Mouse (Mus musculus) CD4-positive, CD25-positive, alpha-beta regulatory T cell, adult 4 months (primary cell): Measurements from ENCODE around the gene Hs2st1. TPM values are rescaled to one million over a fixed set of nuclear protein-coding genes. Genes with fewer than 3 reads are reported as not detected.
"Not testable (repeated sequence)": the region's sequence is repeated elsewhere in the genome, so short reads cannot be mapped to it uniquely, and the experiment has no call there.

Source experiments
- ATAC-seq: one replicate; pipeline ENCODE4 v1.8.0; 2017
- polyA plus RNA-seq, 2 experiments: library from polyadenylated mRNA; unstranded; fragments of 100-300 nt; shearing (Covaris generic); gene quantifications; one replicate each; pipeline ENCODE4 v1.2.1; 2017

Hs2st1 gene
- polyA plus RNA-seq: 1 to 10 TPM; 2.0 to 3.5 TPM

GRCm38 (mm10) chr3:144570047-144570815, at the start of gene Hs2st1, which contains the start of gene Selenof:
Hs2st1 (minus strand) TSS chr3:144570181.
Selenof (plus strand) TSS chr3:144570304.
- peak; percentile 96 for ATAC-seq

DNA sequence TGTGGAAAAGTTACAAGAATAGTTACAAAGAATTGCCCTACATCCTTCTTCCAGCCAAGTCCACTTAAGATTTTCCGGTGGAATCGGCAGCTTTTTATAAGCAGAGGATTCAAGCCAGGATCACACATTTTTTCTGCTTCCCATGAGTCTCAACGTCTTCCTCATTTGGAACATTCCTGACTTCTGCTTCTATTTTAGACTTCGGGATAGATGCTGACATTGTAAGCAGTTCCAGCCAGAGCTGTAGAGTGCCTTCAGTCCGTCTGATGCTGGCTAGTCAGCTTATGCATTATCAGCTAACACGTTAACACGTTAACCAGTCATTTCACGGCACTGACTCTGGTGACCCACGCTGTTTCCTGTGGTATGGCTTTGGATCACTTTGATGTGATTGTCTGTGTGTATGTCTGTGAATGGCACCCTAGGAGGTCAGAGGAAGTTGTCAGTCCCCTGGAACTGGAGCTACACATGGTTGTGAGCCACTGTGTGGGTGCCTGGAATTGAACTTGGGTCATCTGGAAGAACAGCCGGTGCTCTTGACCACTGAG, 47.7 kb upstream of the Hs2st1 start:
- peak; percentile 23 for ATAC-seq

GRCm38 (mm10) chr3:144616654-144617425, 46.9 kb upstream of the Hs2st1 start:
- ATAC-seq: peak; percentile 84

DNA sequence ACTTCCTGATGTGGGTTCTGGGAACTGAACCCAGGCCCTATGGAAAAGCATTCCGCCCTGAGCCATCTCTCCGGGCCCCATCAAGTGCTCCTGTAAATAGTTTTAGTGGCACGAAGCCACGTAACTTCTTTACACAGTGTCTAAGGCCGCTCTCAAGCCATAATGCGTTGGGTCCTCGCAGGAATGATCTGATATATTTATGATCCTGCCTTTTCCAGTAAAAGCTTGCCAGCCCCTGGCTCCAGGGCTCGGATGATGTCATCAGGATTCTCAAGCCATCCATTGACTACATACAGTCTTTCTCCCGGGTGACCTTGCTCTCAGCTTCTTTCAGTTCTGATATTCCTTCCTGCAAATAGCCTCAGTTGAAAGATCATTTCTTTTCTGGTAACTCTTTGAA, 45.5 kb upstream of the Hs2st1 start:
- no peak for ATAC-seq

GRCm38 (mm10) chr3:144614698-144615097, 44.7 kb upstream of the Hs2st1 start:
- ATAC-seq: no peak

DNA sequence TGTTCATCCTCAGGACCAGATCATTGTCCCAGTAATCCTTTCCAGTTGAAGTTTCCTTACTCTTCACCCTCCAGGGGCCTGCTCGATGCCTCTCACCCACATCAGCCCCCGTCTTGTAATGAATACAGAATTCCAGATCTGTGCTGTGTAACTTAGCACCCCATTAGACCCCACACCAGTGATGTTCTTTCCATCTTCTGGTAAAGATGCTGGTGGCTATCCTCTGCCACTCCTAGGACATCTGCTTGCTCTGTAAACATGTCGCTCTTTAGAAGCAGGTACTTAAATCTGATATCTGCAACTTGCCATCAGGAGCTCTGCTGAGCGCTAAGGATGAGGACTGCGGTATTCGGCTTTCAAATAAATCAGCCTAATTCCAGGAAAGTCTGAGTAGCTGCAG, 44.3 kb upstream of the Hs2st1 start:
- no peak for ATAC-seq

DNA sequence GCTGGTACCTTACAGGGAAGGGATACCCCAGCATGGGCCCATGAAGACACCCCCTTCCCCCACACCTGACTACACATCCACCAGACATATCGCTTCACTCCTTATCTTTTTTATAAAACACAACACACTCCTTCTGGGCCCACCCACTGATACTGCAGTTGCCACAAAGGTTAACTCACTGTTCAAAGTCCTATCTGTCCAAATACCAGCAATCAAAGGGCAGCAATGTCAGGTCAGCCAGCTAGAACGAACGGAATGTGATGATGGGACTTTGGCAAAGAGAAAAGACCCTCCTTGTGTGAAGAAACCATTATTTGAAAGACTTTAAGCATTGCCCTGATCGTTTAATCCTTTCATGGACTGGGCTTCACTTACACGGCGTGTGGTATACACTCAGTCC, 42.4 kb upstream of the Hs2st1 start:
- no peak for ATAC-seq

DNA sequence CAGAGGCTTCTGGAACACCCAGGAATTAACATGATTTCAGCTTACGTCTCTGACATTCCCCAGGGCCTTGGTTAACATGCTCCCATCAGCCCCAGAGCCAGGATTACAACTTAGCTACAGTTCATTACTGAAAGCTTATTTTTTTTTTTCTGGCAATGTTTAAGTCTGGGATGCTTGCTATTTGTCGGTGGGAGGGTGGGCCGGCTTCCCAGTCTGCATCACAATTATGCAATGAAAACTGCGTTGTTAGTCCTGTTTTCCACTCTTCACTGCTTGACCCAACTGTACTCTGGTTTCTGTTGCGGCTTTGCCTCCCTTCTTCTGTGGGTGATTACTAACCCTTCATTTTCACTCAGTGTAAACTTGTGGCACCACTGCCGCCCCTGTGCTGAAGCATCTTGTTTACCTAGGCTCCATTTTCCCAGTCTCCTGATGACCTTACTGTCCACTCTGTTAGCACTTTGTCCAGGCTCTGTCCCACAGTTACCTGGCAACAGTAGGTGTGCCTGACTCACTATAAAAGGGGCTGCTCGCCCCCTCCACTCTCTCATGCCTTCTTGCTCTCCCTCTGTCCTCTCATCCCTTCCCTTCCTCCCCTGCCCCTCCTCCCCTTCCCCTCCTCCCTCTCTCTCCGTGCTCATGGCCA, 41.8 kb upstream of the Hs2st1 start:
- no peak for ATAC-seq

- ATAC-seq: no peak
These were observed 40.8 kb upstream of the Hs2st1 start for GRCm38 (mm10) chr3:144610759-144611158.

GRCm38 (mm10) chr3:144608090-144608489, 38.1 kb upstream of the Hs2st1 start:
- no peak for ATAC-seq

GRCm38 (mm10) chr3:144606449-144606848, 36.5 kb upstream of the Hs2st1 start:
- no peak for ATAC-seq

DNA sequence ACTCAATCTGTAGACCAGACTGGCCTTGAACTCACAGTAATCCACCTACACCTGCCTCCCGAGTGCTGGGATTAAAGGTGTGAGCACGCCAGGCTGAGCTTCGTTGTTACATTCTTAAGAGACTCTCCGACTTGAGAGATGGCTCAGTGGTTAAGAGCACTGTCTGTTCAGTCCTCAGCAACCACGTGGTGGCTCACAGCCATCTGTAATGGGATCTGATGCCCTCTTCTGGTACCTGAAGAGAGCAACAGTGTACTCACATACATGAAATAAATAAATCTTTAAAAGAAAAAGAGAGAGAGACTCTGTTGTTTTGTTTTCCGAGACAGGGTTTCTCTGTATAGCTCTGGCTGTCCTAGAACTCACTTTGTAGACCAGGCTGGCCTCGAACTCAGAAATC, 35.8 kb upstream of the Hs2st1 start:
- ATAC-seq: not testable (repeated sequence)

DNA sequence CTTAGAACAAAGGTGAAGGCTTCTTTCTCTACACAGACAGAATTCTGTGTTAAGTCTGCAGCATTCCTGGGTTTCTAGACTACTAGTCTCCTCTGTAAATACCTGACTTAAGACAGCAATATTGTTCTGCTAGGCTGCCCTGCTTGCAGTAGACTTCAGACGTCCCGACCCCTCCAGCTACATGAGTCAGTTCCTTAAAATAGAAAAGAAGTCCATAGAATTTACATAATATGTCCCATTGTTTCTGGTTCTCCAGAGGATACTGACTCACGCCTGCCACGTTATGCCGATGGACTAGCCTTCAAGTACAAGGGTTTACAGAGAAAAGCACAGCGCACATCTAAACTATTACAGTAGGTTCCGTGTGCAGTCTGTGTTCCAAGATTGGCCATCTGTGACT, 34.2 kb upstream of the Hs2st1 start:
- no peak for ATAC-seq

DNA sequence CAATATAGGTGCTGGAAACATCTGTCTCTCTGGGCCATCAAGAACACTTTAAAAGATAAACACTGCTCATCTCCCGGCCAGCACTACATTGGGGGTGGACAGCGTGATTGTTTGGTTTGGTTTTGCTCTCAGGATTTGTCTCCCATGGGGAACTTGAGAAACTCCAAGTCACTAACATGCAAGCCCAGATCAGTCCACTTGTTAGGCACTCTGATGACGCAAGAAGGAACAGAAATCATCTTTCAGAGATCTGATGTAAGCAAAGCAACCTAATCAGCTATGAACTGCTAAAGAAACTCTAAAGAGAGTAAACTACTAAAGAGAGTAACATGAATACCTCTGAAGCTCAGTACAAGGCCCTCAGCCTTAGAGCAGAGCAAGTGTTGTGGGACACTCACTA, 33.6 kb upstream of the Hs2st1 start:
- ATAC-seq: no peak

DNA sequence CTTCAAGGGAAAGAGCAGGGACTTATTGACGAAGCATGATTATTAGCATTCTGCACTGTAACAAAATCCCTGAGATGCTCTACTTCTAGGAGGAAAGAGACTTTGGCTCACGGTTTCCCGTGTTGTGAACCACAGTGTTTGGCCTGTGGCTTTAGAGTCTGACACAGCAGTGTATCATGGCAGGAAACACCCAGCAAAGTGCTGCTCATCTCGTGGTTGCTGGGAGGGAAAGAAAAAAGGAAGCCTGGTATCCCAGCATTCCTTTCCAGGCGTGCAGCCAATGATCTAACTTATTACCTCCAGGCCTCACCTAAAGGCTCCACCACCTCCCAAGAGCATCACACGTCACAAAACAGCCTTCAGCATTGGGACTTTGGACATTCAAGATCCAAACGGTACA, 32.8 kb upstream of the Hs2st1 start:
- ATAC-seq: no peak

DNA sequence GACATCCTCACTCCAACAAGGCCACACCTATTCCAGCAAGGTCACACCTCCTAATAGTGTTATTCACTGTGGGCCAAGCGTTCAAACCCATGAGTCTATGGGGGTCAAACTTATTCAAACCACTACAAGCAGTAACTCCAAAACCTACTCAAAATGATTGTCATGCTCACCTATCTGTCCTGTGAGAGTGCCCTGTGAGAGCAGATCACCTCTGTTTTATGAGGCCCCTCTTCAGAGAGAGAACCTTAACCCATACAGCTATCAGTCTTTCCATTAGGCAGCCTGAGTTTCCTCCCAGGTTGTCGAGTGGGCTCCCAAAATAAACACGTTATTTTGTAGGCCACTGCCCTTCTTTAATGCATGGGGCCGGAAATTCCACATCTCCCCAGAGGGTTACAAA, 32.4 kb upstream of the Hs2st1 start:
- no peak for ATAC-seq

GRCm38 (mm10) chr3:144597790-144598467, 27.9 kb upstream of the Hs2st1 start:
- ATAC-seq: no peak

- no peak for ATAC-seq
These were observed 27.1 kb upstream of the Hs2st1 start for GRCm38 (mm10) chr3:144597121-144597520.

DNA sequence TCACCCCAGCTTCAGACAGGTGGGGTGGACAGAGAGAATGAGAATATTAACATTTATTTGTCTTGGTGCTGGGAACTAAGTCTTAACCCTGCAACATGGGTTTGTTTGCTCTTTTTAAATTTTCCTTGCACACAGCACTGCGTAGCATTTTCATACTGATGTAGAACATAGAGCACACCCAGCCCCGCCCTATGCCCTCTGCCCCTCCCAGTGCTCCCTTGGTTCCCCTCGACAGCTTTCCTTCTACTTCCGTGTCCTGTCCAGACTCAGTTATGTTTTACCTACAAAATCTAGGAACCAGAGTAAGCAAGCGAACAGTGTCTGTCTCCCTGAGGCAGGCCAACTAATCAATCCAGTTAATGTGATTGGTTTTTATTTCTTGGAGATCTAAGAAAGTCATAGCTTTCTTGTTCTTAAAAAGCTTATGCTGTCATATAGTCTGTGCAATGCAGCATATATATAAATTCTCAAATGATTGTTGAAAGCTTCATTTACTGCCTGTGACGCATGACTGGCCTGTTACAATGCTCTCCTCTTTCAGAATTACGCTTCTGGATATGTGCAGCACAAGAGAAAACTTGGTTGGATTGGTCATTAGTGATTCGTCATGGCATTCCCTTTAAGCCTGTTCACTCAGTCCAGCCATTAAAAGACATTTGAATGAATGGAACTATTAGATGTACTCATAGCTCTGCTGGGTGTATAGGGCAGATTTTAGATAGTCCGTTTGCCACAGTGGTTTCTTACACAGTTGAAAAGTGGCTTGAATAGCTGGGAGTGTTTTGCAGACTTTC, 23.2 kb upstream of the Hs2st1 start:
- no peak for ATAC-seq

GRCm38 (mm10) chr3:144589189-144589890, 19.4 kb upstream of the Hs2st1 start:
- ATAC-seq: no peak

- ATAC-seq: no peak
These were observed 16.8 kb upstream of the Hs2st1 start for GRCm38 (mm10) chr3:144586731-144587130.
